Mouse (Mus musculus): ENCODE measurements around the gene Rtf1.

Rtf1 gene

GRCm38 (mm10) chr2:119727762-119728416 is 53.0 kb downstream of the Rtf1 start:
- no peak for DNase-seq (ENCODE audit: extremely low read depth, low read depth, low spot score)

DNA sequence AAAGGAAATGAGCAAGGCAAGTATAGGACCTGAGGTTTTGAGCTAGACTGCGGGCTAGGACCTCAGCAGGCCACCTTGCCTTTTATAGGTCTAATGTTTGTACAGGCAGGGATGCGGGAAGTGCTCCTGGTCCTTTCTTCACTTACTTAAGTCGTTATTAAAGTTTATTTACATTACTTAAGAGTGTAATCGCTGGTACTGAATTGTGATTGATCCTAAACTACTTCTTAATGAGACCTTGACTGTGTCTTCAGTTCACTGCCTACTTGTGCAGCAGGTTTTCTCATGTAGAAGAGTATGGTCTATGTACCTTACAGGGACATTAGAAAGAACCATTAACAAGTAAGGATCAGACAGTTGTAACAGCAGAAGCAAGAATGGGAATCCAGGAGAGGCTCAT is 55.9 kb downstream of the Rtf1 start:
- DNase-seq (ENCODE audit: extremely low read depth, low read depth, low spot score) = no peak

DNA sequence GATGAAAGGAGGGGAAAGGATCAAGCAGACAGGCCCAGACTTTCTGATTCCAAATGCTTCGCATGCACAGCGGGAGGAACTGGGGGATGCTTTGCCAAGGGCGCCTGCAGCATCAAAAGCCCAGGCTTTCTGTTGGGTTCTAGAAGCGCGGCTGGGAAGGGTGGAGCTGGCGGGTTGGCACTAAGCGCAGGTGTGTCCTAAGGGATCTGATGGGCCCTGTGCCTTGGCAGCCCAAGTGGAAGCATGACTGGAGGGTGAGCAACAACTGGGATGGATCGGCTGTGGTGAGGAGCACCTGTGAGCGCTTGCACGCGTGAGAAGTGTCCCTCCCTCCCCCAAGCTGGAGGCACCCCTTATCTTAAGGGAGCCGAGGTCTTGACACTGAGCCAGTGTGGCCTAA is 62.3 kb downstream of the Rtf1 start:
- peak; percentile 16 for DNase-seq (ENCODE audit: extremely low read depth, low read depth, low spot score)

DNA sequence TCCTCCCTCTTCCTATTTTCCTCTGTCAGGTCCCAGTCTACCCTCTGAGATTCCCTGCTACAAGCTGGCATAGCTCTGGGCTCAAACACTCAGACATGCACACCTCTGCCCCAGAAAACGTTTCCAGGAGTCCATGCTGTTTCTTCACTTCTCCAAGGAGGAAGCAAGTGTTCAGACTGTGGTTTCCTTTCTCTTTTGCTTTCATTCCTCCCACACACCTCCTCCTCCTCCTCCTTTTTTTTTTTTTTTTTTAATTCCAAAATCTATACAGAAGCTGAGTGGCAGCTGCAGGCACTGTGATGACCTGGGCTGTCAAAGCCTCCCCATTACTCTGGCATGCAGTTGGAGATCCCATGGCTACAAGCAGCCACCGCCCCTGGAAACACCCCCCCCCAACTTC is 65.7 kb downstream of the Rtf1 start:
- DNase-seq (ENCODE audit: extremely low read depth, low read depth, low spot score) = peak; percentile 18

GRCm38 (mm10) chr2:119741581-119742411 is 66.9 kb downstream of the Rtf1 start, which contains the start of gene Itpka:
Itpka (plus strand) TSS chr2:119742337.
- no peak for DNase-seq (ENCODE audit: extremely low read depth, low read depth, low spot score)

DNA sequence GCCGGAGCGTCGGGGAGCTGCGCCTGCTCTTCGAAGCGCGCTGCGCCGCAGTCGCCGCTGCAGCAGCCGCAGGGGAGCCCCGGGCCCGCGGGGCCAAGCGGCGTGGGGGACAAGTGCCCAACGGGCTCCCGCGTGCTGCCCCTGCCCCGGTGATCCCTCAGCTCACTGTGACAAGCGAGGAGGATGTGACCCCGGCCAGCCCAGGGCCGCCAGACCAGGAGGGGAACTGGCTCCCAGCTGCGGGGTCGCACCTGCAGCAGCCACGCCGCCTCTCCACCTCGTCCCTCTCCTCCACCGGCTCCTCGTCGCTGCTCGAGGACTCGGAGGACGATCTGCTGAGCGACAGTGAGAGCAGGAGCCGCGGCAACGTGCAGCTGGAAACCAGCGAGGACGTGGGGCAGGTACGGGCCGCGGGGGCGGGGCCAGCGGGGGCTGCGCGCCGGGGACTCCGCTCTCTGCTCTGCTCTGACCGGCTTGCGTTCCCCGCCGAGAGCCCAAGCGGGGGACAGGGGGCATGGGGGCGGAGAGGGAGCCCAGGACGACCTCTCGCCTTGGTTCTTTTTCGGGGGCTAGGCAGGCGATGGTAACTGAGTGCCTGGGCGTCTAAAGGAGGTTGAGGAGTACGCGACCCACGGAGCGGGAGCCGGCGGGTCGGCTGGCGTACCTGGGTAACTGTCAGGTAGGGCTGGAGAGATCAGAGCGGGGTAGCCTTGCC is 67.8 kb downstream of the Rtf1 start:
- DNase-seq (ENCODE audit: extremely low read depth, low read depth, low spot score) = no peak

DNA sequence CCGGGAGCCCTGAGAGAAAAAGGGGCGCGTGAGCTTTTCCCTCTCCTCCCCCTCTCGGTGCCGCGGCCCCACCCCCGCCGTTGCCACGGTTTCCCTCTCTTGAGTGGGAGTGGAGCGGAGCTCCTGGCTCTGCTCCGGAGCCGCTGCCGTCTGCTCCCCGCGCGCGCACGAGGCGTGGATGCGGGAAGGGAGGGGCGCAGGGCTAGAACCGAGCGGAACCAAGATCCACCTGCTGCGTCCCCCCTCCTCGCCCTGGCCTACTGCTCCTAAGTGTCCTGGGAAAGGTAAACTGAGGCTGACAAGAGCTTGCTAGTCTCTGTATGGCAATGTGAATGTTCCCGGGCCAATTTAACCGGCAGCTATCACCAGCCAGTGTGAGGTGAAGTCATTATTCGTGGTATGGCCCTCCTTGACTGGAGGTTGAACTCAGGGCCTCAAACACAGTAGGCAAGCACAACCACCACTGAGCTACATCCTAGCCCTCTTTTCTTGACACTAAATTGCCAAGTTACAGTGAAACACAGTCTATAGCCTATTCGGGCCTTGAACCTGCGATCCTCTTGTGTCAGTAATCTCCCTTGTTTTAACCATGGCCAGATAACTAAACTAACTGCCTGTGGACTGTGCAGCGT is 68.4 kb downstream of the Rtf1 start:
- no peak for DNase-seq (ENCODE audit: extremely low read depth, low read depth, low spot score)

DNA sequence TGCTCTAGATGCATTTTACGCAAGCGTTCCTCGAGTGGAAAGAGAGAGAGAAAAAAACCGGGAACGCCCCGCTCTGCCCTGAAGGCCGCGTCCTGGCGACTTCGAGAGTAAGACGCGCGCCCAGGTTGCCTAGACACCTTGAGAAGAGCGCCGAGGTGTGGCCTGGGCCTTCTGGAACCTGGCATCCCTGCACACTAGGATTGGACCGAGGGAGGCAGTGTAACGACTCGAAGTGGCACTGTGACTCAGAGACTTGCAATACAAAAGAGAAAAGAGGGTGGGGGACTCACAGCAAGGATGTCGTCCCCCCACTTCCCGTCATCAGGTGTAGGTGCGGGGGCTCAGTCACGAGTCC is 68.9 kb downstream of the Rtf1 start:
- no peak for DNase-seq (ENCODE audit: extremely low read depth, low read depth, low spot score)

DNA sequence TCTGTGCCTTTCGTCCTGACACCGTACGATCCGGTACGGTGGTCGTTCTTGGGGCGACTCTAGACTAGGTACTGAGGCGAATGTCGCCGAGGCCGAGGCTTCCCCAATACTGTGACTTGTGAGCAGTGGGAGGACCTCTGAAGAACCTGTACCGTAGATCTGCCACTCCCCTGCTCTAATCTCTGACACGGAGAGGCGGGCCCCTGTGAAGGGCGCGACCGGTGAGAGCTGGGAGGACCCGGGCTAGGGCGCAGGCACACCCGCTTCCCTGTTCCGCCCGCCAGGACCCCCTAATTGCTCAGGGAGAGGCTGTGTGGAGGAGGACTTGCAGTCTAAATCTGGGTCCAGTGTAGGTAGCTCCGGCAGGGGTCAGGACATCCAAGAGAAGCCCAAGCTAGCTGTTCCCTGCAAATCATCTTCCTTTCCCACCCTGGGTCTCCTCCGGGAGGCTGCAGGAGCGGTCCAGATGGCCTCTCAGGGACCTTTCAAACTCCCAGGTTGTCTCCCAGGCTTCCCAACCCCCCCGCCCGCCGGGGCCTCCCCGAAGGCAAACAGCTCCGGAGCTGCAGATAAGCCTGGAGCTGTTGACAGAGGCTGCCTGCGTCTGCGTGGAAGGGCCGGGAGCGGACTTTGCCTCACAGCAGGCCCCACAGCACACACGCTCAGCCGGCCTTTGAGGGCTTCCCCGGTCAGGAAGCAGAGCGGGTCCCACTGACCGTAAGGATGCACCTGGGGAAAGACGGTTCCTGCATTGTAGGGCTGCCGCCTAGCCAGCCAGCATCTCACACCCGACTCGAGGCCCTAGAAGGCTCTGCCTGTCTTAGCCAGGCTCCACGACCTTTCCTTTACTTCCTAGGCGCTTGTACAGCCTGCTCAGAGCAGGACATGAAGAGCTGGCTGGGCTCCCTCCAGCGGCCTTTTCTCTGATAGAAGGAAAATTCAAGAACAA is 69.6 kb downstream of the Rtf1 start:
- DNase-seq (ENCODE audit: extremely low read depth, low read depth, low spot score) = no peak

- DNase-seq (ENCODE audit: extremely low read depth, low read depth, low spot score) = no peak
Observed at GRCm38 (mm10) chr2:119745281-119745680, 70.4 kb downstream of the Rtf1 start.

DNA sequence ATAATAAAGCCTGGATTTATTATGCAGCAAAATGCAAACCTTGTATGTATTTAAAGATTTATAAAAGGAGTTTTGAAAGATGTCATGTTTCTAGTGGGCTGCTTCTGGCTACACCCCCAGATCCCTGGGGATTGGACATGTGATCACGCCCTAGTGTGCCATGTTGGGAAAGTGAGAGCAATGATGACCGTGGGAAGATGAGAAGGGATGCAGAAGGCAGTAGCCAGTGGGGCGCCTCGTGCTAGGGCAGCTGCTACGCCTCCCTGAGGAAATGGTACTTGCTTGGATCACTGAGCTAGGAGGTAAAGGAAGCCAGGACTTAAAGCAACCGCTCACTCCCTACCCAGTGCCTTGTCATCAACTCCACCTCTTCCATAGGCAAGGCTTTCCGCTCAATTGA is 72.7 kb downstream of the Rtf1 start:
- DNase-seq (ENCODE audit: extremely low read depth, low read depth, low spot score) = no peak

- DNase-seq (ENCODE audit: extremely low read depth, low read depth, low spot score) = no peak
Observed at GRCm38 (mm10) chr2:119749260-119749659, 74.4 kb downstream of the Rtf1 start.

DNA sequence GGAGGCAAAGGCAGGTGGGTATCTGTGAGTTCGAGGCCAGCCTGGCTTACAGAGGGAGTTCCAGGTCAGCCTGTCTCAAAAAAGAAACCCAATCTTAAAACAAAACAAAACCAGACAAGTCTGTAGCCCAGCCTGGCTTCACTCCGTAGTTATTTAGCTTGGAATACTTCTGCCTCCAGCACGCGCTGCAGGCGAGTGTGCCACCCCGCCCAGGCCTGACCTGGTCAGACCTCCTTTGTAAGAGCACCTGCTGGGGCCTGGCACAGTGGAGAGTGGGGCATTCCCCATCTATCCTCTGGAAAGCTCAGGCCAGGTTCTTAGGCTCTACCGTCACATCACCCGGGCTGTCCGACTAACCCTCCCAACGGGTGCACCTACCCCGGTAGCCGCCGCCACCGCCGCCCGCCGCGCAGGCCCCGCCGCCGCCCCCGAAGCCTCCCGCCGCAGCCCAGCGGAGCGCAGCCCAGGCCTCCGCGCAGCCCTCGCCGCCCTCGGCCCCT is 82.8 kb downstream of the Rtf1 start:
- DNase-seq (ENCODE audit: extremely low read depth, low read depth, low spot score) = no peak

- DNase-seq (ENCODE audit: extremely low read depth, low read depth, low spot score) = no peak
Observed at GRCm38 (mm10) chr2:119758101-119758843, 83.4 kb downstream of the Rtf1 start.

- no peak for DNase-seq (ENCODE audit: extremely low read depth, low read depth, low spot score)
Observed at GRCm38 (mm10) chr2:119758844-119759835, 84.3 kb downstream of the Rtf1 start.

DNA sequence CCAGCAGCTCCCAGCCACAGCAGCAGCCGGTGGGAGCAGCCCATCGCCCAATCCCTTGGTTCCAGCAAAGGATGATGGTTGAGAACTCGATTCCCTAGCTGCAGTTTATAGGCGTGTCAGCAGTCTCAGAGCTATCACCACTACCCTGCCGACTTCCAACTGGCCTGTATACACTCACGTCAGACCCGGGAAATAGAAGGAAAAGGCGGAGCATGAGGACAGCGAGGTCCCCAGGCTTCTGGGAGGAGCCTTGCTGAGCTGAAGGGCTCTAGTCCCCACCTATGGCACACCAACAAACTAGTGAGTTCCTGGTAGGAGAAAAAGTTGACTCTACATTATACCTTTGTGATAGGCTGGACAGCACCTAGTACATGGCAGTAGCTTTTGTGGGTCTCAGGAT is 85.4 kb downstream of the Rtf1 start, which contains the start of gene Ltk:
TSS of gene Ltk (minus strand) at position 181 of the 400 bp plus-strand sequence.
- DNase-seq (ENCODE audit: extremely low read depth, low read depth, low spot score) = no peak

GRCm38 (mm10) chr2:119762276-119762675 is 87.4 kb downstream of the Rtf1 start:
- DNase-seq (ENCODE audit: extremely low read depth, low read depth, low spot score) = no peak

DNA sequence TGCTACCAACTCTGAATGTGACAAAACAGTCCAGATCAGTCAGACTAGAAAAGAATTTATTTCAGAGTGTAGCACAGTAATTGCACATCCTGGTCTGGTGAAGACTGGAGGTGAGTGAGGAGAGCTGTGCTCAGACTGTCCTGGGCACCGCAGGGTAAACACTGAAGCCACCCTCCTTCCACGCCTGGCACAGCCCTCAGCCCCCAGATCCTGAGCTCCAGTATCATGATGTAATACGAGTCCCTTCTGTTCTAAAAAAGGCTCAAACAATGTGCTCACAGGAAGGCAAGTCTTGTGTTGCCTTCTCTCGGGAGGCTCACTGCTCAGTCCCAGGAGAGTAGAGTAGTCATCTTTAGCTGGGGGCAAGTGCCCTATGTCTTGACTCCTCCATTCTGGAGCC is 89.1 kb downstream of the Rtf1 start:
- no peak for DNase-seq (ENCODE audit: extremely low read depth, low read depth, low spot score)

Measured in fat pad, adult 2 months (tissue).